Mouse (Mus musculus) bone marrow, adult 2 months (tissue): ENCODE measurements around the gene Tmem139. TPM values are rescaled to one million over a fixed set of nuclear protein-coding genes. Genes with fewer than 3 reads are reported as not detected.

Source experiments
- H3K27ac ChIP-seq: fragments of 200-500 bp; 2 replicates; pipeline ENCODE4 v1.5.1; 2012; ENCODE audit warnings: low read depth, mild to moderate bottlenecking, control low read depth, inconsistent platforms, low read length; ENCODE audit not compliant: control insufficient read depth, poor library complexity, insufficient read depth
- H3K4me1 ChIP-seq: fragments of 200-500 bp; 2 replicates; pipeline ENCODE4 v1.6.1; 2011; ENCODE audit warnings: low read length; ENCODE audit not compliant: control insufficient read depth, insufficient read depth
- H3K4me3 ChIP-seq: fragments of 200-500 bp; replicated peaks from 2 replicates; pipeline ENCODE3; 2011; ENCODE audit warnings: mild to moderate bottlenecking, low read depth, low read length, control low read depth; ENCODE audit not compliant: control insufficient read depth
- CTCF ChIP-seq: fragments of 200-500 bp; IDR thresholded peaks from 2 replicates; pipeline ENCODE4 v1.5.1; 2011; ENCODE audit warnings: low read length, control low read depth; ENCODE audit not compliant: control insufficient read depth, insufficient read depth
- POLR2A ChIP-seq: fragments of 200-500 bp; IDR thresholded peaks from 2 replicates; pipeline ENCODE4 v1.6.1; 2011; ENCODE audit warnings: low read depth, mild to moderate bottlenecking, control low read depth, low read length, borderline replicate concordance; ENCODE audit not compliant: control insufficient read depth
- WGBS: fragments of 180-500 bp; shearing (Covaris S2); methylation state at CpG from one replicate; pipeline ENCODE4 v1.1.7; 2018; 5-methylcytosine and 5-hydroxymethylcytosine counted together
- polyA plus RNA-seq: library from polyadenylated mRNA; stranded (reverse); fragments of >200 nt; gene quantifications from 2 replicates; pipeline ENCODE4 v1.2.4, GENCODE M21; 2011; ENCODE audit warnings: low replicate concordance; ENCODE audit not compliant: missing spikeins, insufficient read depth, insufficient read length

Tmem139 gene
- polyA plus RNA-seq, 1 experiment = not detected

GRCm38 (mm10) chr6:42293327-42293726 lies 31.6 kb downstream of the Tmem139 start:
- 29% methylated on average over 6 of the region's 6 CpGs for WGBS
- no peak overlapping the region for H3K27ac ChIP-seq
- H3K4me1 ChIP-seq = peaks cover 4% of the 10 kb centered on the region
- no peak overlapping the region for H3K4me3 ChIP-seq
- TF ChIP-seq POLR2A = no peak

GRCm38 (mm10) chr6:42295549-42296094 lies 33.9 kb downstream of the Tmem139 start:
- H3K27ac ChIP-seq = no peak overlapping the region
- peaks cover 4% of the 10 kb centered on the region for H3K4me1 ChIP-seq
- 61% methylated on average over 3 of the region's 3 CpGs for WGBS
- H3K4me3 ChIP-seq = no peak overlapping the region
- TF ChIP-seq POLR2A (no peak), CTCF (no peak)

GRCm38 (mm10) chr6:42299362-42299761 lies 37.6 kb downstream of the Tmem139 start:
- 14% methylated on average over 5 of the region's 5 CpGs for WGBS
- TF ChIP-seq POLR2A (no peak), CTCF (no peak)
- Histone ChIP-seq H3K4me3 (no peak overlapping the region), H3K4me1 (no peaks in the 10 kb centered on the region), H3K27ac (no peak overlapping the region)

GRCm38 (mm10) chr6:42309816-42310378 lies 48.1 kb downstream of the Tmem139 start:
- WGBS = 52% methylated on average over 8 of the region's 8 CpGs

GRCm38 (mm10) chr6:42310427-42311053 lies 48.8 kb downstream of the Tmem139 start:
- no peak overlapping the region for H3K4me3 ChIP-seq
- TF ChIP-seq POLR2A = no peak
- no peak for TF ChIP-seq CTCF
- no peak overlapping the region for H3K27ac ChIP-seq
- WGBS = 33% methylated on average over 2 of the region's 2 CpGs
- peaks cover 2% of the 10 kb centered on the region; the same call in 1 of the 2 replicates for H3K4me1 ChIP-seq

More at GRCm38 (mm10) chr6:42309816-42310378, 48.1 kb downstream of the Tmem139 start:
- TF ChIP-seq CTCF = peak; percentile 28; the same call in 1 of the 2 replicates
- no peak for TF ChIP-seq POLR2A
- no peak overlapping the region for H3K4me3 ChIP-seq
- no peak overlapping the region; the same call in 1 of the 2 replicates for H3K27ac ChIP-seq
- peaks cover 2% of the 10 kb centered on the region; the same call in 1 of the 2 replicates for H3K4me1 ChIP-seq

Other genes starting within 250 kb of the Tmem139 start
- not detected in 2 replicates for gene Sva, start 223.6 kb upstream of the Tmem139 start, polyA plus RNA-seq
- not detected in 2 replicates for gene Tas2r139, start 121.0 kb upstream of the Tmem139 start, polyA plus RNA-seq
- gene Tas2r144, start 46.6 kb upstream of the Tmem139 start, polyA plus RNA-seq = not detected in 2 replicates
- gene Gstk1, start 16.0 kb upstream of the Tmem139 start, polyA plus RNA-seq = 1.3 and 8.3 TPM in 2 replicates
- 20.9 and 27.5 TPM in 2 replicates for gene Casp2, start 3.0 kb downstream of the Tmem139 start, polyA plus RNA-seq
- 2.1 and 4.2 TPM in 2 replicates for gene Clcn1, start 24.7 kb downstream of the Tmem139 start, polyA plus RNA-seq
- 0.85 TPM in 1 of 2 replicates, not detected in the other for gene Fam131b, start 62.7 kb downstream of the Tmem139 start, polyA plus RNA-seq
- 90.3 and 169 TPM in 2 replicates for gene Zyx, start 87.7 kb downstream of the Tmem139 start, polyA plus RNA-seq
- gene Epha1, start 111.3 kb downstream of the Tmem139 start, polyA plus RNA-seq = not detected in 2 replicates
- not detected in 2 replicates for gene Tas2r143, start 138.3 kb downstream of the Tmem139 start, polyA plus RNA-seq
- gene Tas2r135, start 143.5 kb downstream of the Tmem139 start, polyA plus RNA-seq = not detected in 2 replicates
- not detected in 2 replicates for gene Tas2r126, start 172.6 kb downstream of the Tmem139 start, polyA plus RNA-seq
- not detected in 2 replicates for gene Olfr458, start 203.2 kb downstream of the Tmem139 start, polyA plus RNA-seq
- gene Olfr457, start 214.4 kb downstream of the Tmem139 start, polyA plus RNA-seq = not detected in 2 replicates
- gene Olfr456, start 225.2 kb downstream of the Tmem139 start, polyA plus RNA-seq = not detected in 2 replicates